Mouse (Mus musculus) thymus, adult 2 months (tissue): Measurements from ENCODE around the gene Atg7.

Experiments used
- CTCF ChIP-seq: fragments of 200-500 bp; IDR thresholded peaks from 2 replicates; pipeline ENCODE4 v1.5.1; 2012; ENCODE audit warnings: mild to moderate bottlenecking, control low read depth, low read length, moderate library complexity, borderline replicate concordance; ENCODE audit not compliant: control insufficient read depth, poor library complexity, insufficient read depth; ENCODE audit errors: extremely low read depth
- POLR2A ChIP-seq: fragments of 200-500 bp; IDR thresholded peaks from 2 replicates; pipeline ENCODE4 v1.6.1; 2012; ENCODE audit warnings: mild to moderate bottlenecking, low read length, control low read depth, moderate library complexity; ENCODE audit not compliant: control insufficient read depth, poor library complexity, insufficient read depth; ENCODE audit errors: extremely low read depth

DNA sequence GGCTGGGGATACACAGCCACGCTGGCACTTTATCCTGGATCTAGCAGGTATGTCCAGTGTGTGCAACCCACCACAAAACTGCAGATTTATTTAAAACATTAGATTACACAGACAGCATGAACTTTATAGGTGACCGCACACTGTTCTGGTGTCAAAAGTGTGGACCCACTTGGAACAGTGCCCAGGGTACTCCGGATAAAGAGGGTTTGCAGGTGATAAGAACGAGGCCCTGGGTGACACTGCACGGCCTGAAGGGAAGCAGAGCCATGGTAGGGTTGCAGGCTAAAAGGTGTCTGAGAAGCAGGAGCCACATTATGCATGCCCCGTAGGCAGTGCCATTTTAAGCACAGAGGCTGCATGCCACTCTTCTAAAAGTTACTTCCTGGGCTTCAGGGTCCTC lies 4.1 kb downstream of the Atg7 start:
- TF ChIP-seq POLR2A (no peak), CTCF (no peak)
